Mouse (Mus musculus): ENCODE measurements around the gene 4930512M02Rik. TPM values are rescaled to one million over a fixed set of nuclear protein-coding genes. Genes with fewer than 3 reads are reported as not detected.

4930512M02Rik gene
- total and polyA plus RNA-seq, 3 experiments, result not detected

DNA sequence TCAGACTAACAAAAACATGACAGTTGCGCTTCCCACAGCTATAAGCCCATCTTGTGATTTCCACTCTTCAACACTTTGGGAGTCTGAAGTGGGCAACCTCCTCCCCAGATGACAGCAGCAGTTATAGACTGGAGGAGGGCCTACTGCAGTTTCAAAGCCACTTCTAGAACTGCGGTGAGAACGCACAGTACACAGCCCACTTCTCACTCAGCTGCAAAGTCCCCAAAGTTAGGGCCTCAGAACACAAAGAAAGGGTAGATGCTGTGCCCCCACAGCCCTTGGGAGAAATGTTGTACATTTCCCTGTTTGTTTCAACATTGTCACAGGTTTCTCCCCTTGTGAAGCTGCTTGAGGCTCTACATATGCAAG lies 40.3 kb upstream of the 4930512M02Rik start:
- dilution Hi-C loops (cut with MboI; ENCODE audit: extremely low pct_ligation_motif_present, extremely low pct_unique_long_range_greater_than_20kb, low sequenced_read_pairs) (no loop called here), in situ Hi-C loops (cut with MboI; ENCODE audit: low pct_ligation_motif_present, low pct_unique_long_range_greater_than_20kb, low sequenced_read_pairs) (no loop called here)
- Histone ChIP-seq H3K27me3 (replicated peaks) (no peaks in the 10 kb centered on the region), H3K9me3 (replicated peaks; ENCODE audit: low read length) (no peaks in the 10 kb centered on the region), H3K79me2 (replicated peaks; ENCODE audit: control insufficient read depth, extremely low read depth, insufficient read depth, poor library complexity, severe bottlenecking) (no peaks in the 10 kb centered on the region), H3K36me3 (replicated peaks in 1 of 2; ENCODE audit: control insufficient read depth in 1 of 2, insufficient read depth in 1 of 2, low read length in 1 of 2) (no peaks in the 10 kb centered on the region), H3K27ac (ENCODE audit: insufficient read depth, low read depth) (peak overlapping the region; percentile 91), H3K4me3 (replicated peaks in 1 of 3; ENCODE audit: low read depth in 2 of 3, low read length in 2 of 3, poor library complexity in 1 of 3) (no peak overlapping the region), H3K9ac (ENCODE audit: insufficient read depth, low read depth) (peak overlapping the region; percentile 64), H3K4me1 (ENCODE audit: control insufficient read depth in 1 of 2, insufficient read depth in 2 of 2) (peaks cover 31 to 65% of the 10 kb centered on the region in 2 experiments), H3K4me2 (ENCODE audit: insufficient read depth, low read depth, poor library complexity, severe bottlenecking) (peak overlapping the region; percentile 48; the same call in 1 of the 2 replicates)
- TF ChIP-seq NRF1 (IDR thresholded peaks at IDR 0.05; ENCODE audit: low read depth, low read length), result no peak
- peak; percentile 52 for TF ChIP-seq NELFE (IDR thresholded peaks at IDR 0.05; ENCODE audit: low read depth, low read length)
- TF ChIP-seq EP300 (IDR thresholded peaks at IDR 0.05; ENCODE audit: low read length), result peak; percentile 33; the same call in 1 of the 2 replicates
- no peak; the same call in 1 of the 2 replicates for TF ChIP-seq RAD21 (IDR thresholded peaks at IDR 0.05; ENCODE audit: low read depth, low read length)
- TF ChIP-seq JUN (IDR thresholded peaks at IDR 0.05; ENCODE audit: insufficient read depth, low read depth, low read length), result no peak
- TF ChIP-seq BHLHE40 (IDR thresholded peaks at IDR 0.05; ENCODE audit: low read depth, low read length), result no peak
- peak; percentile 34; the same call in 1 of the 2 replicates for TF ChIP-seq POLR2A (IDR thresholded peaks at IDR 0.05; ENCODE audit: low read depth, low read length)
- TF ChIP-seq HCFC1 (IDR thresholded peaks at IDR 0.05; ENCODE audit: low read depth, low read length), result peak; percentile 44; the same call in 1 of the 2 replicates
- TF ChIP-seq USF1 (IDR thresholded peaks at IDR 0.05; ENCODE audit: low read depth, low read length), result no peak
- no peak for TF ChIP-seq CHD1 (IDR thresholded peaks at IDR 0.05; ENCODE audit: low read depth, low read length)
- TF ChIP-seq SIN3A (IDR thresholded peaks at IDR 0.05; ENCODE audit: low read length), result 0 out of 2 replicates have a peak, but pooled peaks have one; percentile 17
- TF ChIP-seq JUND (conservative IDR thresholded peaks at IDR 0.05; ENCODE audit: low read depth, low read length), result no peak
- no peak for TF ChIP-seq ZKSCAN1 (IDR thresholded peaks at IDR 0.05; ENCODE audit: borderline replicate concordance, low read depth, low read length)
- TF ChIP-seq UBTF (IDR thresholded peaks at IDR 0.05; ENCODE audit: low read depth, low read length), result 0 out of 2 replicates have a peak, but pooled peaks have one; percentile 49
- peak; percentile 46; the same call in 1 of the 2 replicates for TF ChIP-seq POLR2AphosphoS2 (IDR thresholded peaks at IDR 0.05; ENCODE audit: low read depth, low read length)
- TF ChIP-seq GABPA (IDR thresholded peaks at IDR 0.05; ENCODE audit: insufficient replicate concordance, low read depth, low read length), result no peak
- TF ChIP-seq MAX (IDR thresholded peaks at IDR 0.05; ENCODE audit: low read length), result peak; percentile 10; the same call in 1 of the 2 replicates
- no peak for TF ChIP-seq ELF1 (IDR thresholded peaks at IDR 0.05; ENCODE audit: low read depth, low read length)
- TF ChIP-seq MAFK (IDR thresholded peaks at IDR 0.05; ENCODE audit: insufficient replicate concordance, low read length), result no peak
- TF ChIP-seq SMC3 (IDR thresholded peaks at IDR 0.05; ENCODE audit: low read depth, low read length), result peak; percentile 1; the same call in 1 of the 2 replicates
- peak; percentile 69 for DNase-seq (ENCODE audit: extremely low read depth)

DNA sequence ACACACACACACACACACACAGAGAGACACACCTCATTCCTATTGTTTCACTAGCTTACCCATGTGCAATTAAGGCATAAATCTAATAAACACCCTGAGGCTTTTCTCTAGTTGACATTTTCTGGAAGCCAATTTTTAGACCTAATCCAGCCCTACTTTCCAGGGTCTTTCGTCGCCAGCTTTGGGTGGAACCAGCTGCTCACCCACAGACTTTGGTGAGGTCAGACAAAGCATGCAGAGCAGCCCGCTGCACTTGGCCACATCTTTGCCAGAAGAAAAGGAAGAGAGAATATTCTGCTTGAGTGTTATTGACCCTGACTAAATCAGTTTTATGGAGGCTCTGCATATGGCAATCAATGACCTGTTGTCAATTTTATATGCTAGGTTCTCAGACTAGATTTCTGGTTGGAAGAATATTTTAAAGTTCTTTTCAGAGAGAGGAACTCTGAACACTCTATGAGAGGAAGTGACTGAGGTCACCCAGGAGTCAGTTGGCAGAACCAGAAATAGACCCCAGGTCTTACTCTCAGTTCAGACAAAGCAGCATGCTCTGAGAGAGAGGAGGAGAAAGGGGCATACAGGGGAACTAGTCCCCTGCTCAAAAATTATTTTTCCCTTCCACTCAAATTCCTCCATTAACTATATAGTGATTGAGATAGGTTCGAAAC lies 39.8 kb upstream of the 4930512M02Rik start:
- Histone ChIP-seq H3K9ac (ENCODE audit: insufficient read depth, low read depth) (peak overlapping the region; percentile 64), H3K4me3 (replicated peaks in 1 of 3; ENCODE audit: low read depth in 2 of 3, low read length in 2 of 3, poor library complexity in 1 of 3) (no peak overlapping the region), H3K27me3 (replicated peaks) (no peaks in the 10 kb centered on the region), H3K9me3 (replicated peaks; ENCODE audit: low read length) (no peaks in the 10 kb centered on the region), H3K79me2 (replicated peaks; ENCODE audit: control insufficient read depth, extremely low read depth, insufficient read depth, poor library complexity, severe bottlenecking) (no peaks in the 10 kb centered on the region), H3K4me1 (ENCODE audit: control insufficient read depth in 1 of 2, insufficient read depth in 2 of 2) (peaks cover 30 to 65% of the 10 kb centered on the region in 2 experiments), H3K4me2 (ENCODE audit: insufficient read depth, low read depth, poor library complexity, severe bottlenecking) (peak overlapping the region; percentile 48; the same call in 1 of the 2 replicates), H3K27ac (ENCODE audit: insufficient read depth, low read depth) (peak overlapping the region; percentile 91), H3K36me3 (replicated peaks in 1 of 2; ENCODE audit: control insufficient read depth in 1 of 2, insufficient read depth in 1 of 2, low read length in 1 of 2) (no peaks in the 10 kb centered on the region)
- dilution Hi-C loops (cut with MboI; ENCODE audit: extremely low pct_ligation_motif_present, extremely low pct_unique_long_range_greater_than_20kb, low sequenced_read_pairs) (no loop called here), in situ Hi-C loops (cut with MboI; ENCODE audit: low pct_ligation_motif_present, low pct_unique_long_range_greater_than_20kb, low sequenced_read_pairs) (no loop called here)
- TF ChIP-seq SIN3A (IDR thresholded peaks at IDR 0.05; ENCODE audit: low read length) (0 out of 2 replicates have a peak, but pooled peaks have one; percentile 2), MAX (IDR thresholded peaks at IDR 0.05; ENCODE audit: low read length) (peak; percentile 8; the same call in 1 of the 2 replicates), RAD21 (IDR thresholded peaks at IDR 0.05; ENCODE audit: low read depth, low read length) (no peak), IRF4 (IDR thresholded peaks at IDR 0.05; ENCODE audit: low read depth, low read length) (peak; percentile 3; the same call in 1 of the 2 replicates), JUND (conservative IDR thresholded peaks at IDR 0.05; ENCODE audit: low read depth, low read length) (peak; percentile 77), EP300 (IDR thresholded peaks at IDR 0.05; ENCODE audit: low read length) (peak; percentile 40), RCOR1 (conservative IDR thresholded peaks at IDR 0.05; ENCODE audit: low read depth, low read length) (no peak), CHD2 (IDR thresholded peaks at IDR 0.05; ENCODE audit: low read length) (no peak), TBP (conservative IDR thresholded peaks at IDR 0.05; ENCODE audit: low read depth, low read length) (0 out of 2 replicates have a peak, but pooled peaks have one; percentile 44), POLR2A (IDR thresholded peaks at IDR 0.05; ENCODE audit: low read depth, low read length) (peak; percentile 28; the same call in 1 of the 2 replicates), MXI1 (IDR thresholded peaks at IDR 0.05; ENCODE audit: low read depth, low read length) (no peak), JUN (IDR thresholded peaks at IDR 0.05; ENCODE audit: insufficient read depth, low read depth, low read length) (peak; percentile 74), MAZ (IDR thresholded peaks at IDR 0.05; ENCODE audit: low read depth, low read length) (no peak), BHLHE40 (IDR thresholded peaks at IDR 0.05; ENCODE audit: low read depth, low read length) (peak; percentile 32; the same call in 1 of the 2 replicates), MEF2A (IDR thresholded peaks at IDR 0.05; ENCODE audit: borderline replicate concordance, low read depth, low read length) (peak; percentile 95), KAT2A (IDR thresholded peaks at IDR 0.05; ENCODE audit: insufficient replicate concordance, low read length) (no peak), MYC (IDR thresholded peaks at IDR 0.05; ENCODE audit: low read depth, low read length) (peak; percentile 69; the same call in 1 of the 2 replicates), SMC3 (IDR thresholded peaks at IDR 0.05; ENCODE audit: low read depth, low read length) (no peak)
- peak; percentile 76 for DNase-seq (ENCODE audit: extremely low read depth)

All from CH12.LX (cell line).